13 mouse cellular contexts compared by ENCODE assay signal in genomic region chr9:48895819-48896536, GRCm38 (mm10). TPM values are rescaled to one million over a fixed set of nuclear protein-coding genes. Genes with fewer than 3 reads are reported as not detected.
A peak's percentile ranks its signal among the peaks of the same experiment; 100 is the strongest.
DNase-seq lines count a peak whose midpoint lies in the region; ATAC-seq and TF ChIP-seq lines count a peak whose summit lies in the region.
"Had no signal": no experiment of that assay in that cellular context is flagged by ENCODE, and none has a peak within 500 bp of the region (broad histone marks: within the 10 kb centered on the region; RNA-seq: fewer than 3 reads in every experiment).

No protein-coding gene starts in this region.

- peaks cover 14% of the 10 kb centered on the region for H3K27me3 ChIP-seq in hindbrain, embryonic 10.5 days (ENCODE audit: insufficient read depth, poor library complexity, severe bottlenecking)
- peaks cover 4% of the 10 kb centered on the region; the same call in 1 of the 2 replicates for H3K27me3 ChIP-seq in midbrain, embryonic 16.5 days (ENCODE audit: control insufficient read depth, insufficient read depth, low read depth, low read length)
- peaks cover 27% of the 10 kb centered on the region for H3K27me3 ChIP-seq in heart, embryonic 12.5 days (replicated peaks)

- H3K36me3 ChIP-seq in hindbrain, embryonic 10.5 days = no peaks in the 10 kb centered on the region
- H3K36me3 ChIP-seq in midbrain, embryonic 16.5 days (ENCODE audit: control insufficient read depth, insufficient read depth, low read length) = no peaks in the 10 kb centered on the region
- no peaks in the 10 kb centered on the region for H3K36me3 ChIP-seq in heart, embryonic 12.5 days

- TF ChIP-seq POLR2A in brain, embryonic 14.5 days (IDR thresholded peaks at IDR 0.05; ENCODE audit: borderline replicate concordance, extremely low read depth, insufficient read depth, insufficient read length, poor library complexity, severe bottlenecking) = no peak

- no peaks in the 10 kb centered on the region for H3K9me3 ChIP-seq in hindbrain, embryonic 10.5 days
- no peaks in the 10 kb centered on the region for H3K9me3 ChIP-seq in midbrain, embryonic 16.5 days (replicated peaks; ENCODE audit: control insufficient read depth, low read length, poor library complexity, severe bottlenecking)
- no peaks in the 10 kb centered on the region for H3K9me3 ChIP-seq in heart, embryonic 12.5 days (replicated peaks)

- H3K9ac ChIP-seq in midbrain, embryonic 16.5 days (ENCODE audit: low read depth, low read length) = peak overlapping the region; percentile 54; the same call in 1 of the 2 replicates
- H3K9ac ChIP-seq in heart, embryonic 12.5 days = no peak overlapping the region
- H3K9ac ChIP-seq: liver, postnatal 0 days had no signal

- 15% methylated on average over 18 of the region's 18 CpGs for WGBS in hindbrain, embryonic 10.5 days
- 6% methylated on average over 18 of the region's 18 CpGs for WGBS in midbrain, embryonic 16.5 days
- 30% methylated on average over 18 of the region's 18 CpGs for WGBS in heart, embryonic 12.5 days

- peak overlapping the region; percentile 56 for H3K4me2 ChIP-seq in midbrain, embryonic 16.5 days (ENCODE audit: low read length)
- H3K4me2 ChIP-seq in heart, embryonic 12.5 days = no peak overlapping the region

- ATAC-seq in midbrain, embryonic 16.5 days = peak; percentile 48; the same call in 1 of the 2 replicates
- no peak for ATAC-seq in heart, embryonic 12.5 days (ENCODE audit: insufficient number of reproducible peaks, low FRiP score)
- ATAC-seq: liver, postnatal 0 days had no signal

- TF ChIP-seq CTCF in brain, embryonic 14.5 days (IDR thresholded peaks at IDR 0.05; ENCODE audit: borderline replicate concordance, extremely low read depth, insufficient read depth, insufficient read length) = no peak

- peaks cover 43% of the 10 kb centered on the region for H3K4me1 ChIP-seq in hindbrain, embryonic 10.5 days (replicated peaks)
- peaks cover 9% of the 10 kb centered on the region for H3K4me1 ChIP-seq in midbrain, embryonic 16.5 days (ENCODE audit: control insufficient read depth, insufficient read depth, low read length)
- no peaks in the 10 kb centered on the region for H3K4me1 ChIP-seq in heart, embryonic 12.5 days (replicated peaks)

- DNase-seq in brain, embryonic 14.5 days (ENCODE audit: low read depth) = peak; percentile 94
- DNase-seq in embryo, embryonic 9.5 days (ENCODE audit: extremely low spot score) = peak; percentile 68
- peak; percentile 82 for DNase-seq in hindbrain, embryonic 10.5 days (ENCODE audit: low spot score)
- DNase-seq in kidney, postnatal 10 days = no peak
- DNase-seq in urinary bladder, adult 18-20 months (ENCODE audit: low spot score in 2 of 2) = no peak
- DNase-seq in cerebellum, adult 18-20 months = no peak
- DNase-seq: adrenal gland, adult 8-10 months; gastrocnemius, postnatal 10 days; heart, postnatal 10 days; liver, postnatal 0 days had no signal

- H3K4me3 ChIP-seq in hindbrain, embryonic 10.5 days = peak overlapping the region; percentile 44
- H3K4me3 ChIP-seq in midbrain, embryonic 16.5 days (ENCODE audit: low read depth, low read length) = peak overlapping the region; percentile 24
- no peak overlapping the region for H3K4me3 ChIP-seq in heart, embryonic 12.5 days

- peak overlapping the region; percentile 91 for H3K27ac ChIP-seq in hindbrain, embryonic 10.5 days
- no peak overlapping the region for H3K27ac ChIP-seq in midbrain, embryonic 16.5 days (ENCODE audit: low read length)
- no peak overlapping the region for H3K27ac ChIP-seq in heart, embryonic 12.5 days (ENCODE audit: poor library complexity, severe bottlenecking)
- H3K27ac ChIP-seq: kidney, postnatal 0 days had no signal

RNA-seq across cellular contexts. Expression of gene Htr3a, which starts 14.9 kb away (rescaled TPM):
- polyA plus RNA-seq in brain, embryonic 14.5 days (2012; rRNA removed) = 2.5 and 3.6 TPM in 2 replicates
- polyA plus RNA-seq in hindbrain, embryonic 10.5 days (2016; fragmentation: Nextera tagmentation; extraction: Ambion mirVana) = 2.7 and 7.7 TPM in 2 replicates
- polyA plus RNA-seq in midbrain, embryonic 16.5 days (2015; fragmentation: Nextera tagmentation; extraction: Ambion mirVana) = 0.88 and 1.2 TPM in 2 replicates
- polyA plus RNA-seq in heart, embryonic 12.5 days (2016; fragmentation: Nextera tagmentation; extraction: Ambion mirVana) = 0.24 and 0.33 TPM in 2 replicates
- polyA plus RNA-seq: liver, postnatal 0 days had no signal

RNA-seq across cellular contexts. Expression of gene Zbtb16, which starts 60.0 kb away (rescaled TPM):
- 2.3 and 4.1 TPM in 2 replicates for polyA plus RNA-seq in brain, embryonic 14.5 days (2012; rRNA removed)
- 22.6 and 35.6 TPM in 2 replicates for polyA plus RNA-seq in hindbrain, embryonic 10.5 days (2016; fragmentation: Nextera tagmentation; extraction: Ambion mirVana)
- 5.4 and 6.4 TPM in 2 replicates for polyA plus RNA-seq in midbrain, embryonic 16.5 days (2015; fragmentation: Nextera tagmentation; extraction: Ambion mirVana)
- 0.85 and 1.00 TPM in 2 replicates for polyA plus RNA-seq in heart, embryonic 12.5 days (2016; fragmentation: Nextera tagmentation; extraction: Ambion mirVana)

Comparison
In these comparisons a context has a peak if more than half of its experiments do, and no peak if none do; other contexts are left out.
1. DNase-seq: peak in brain, embryonic 14.5 days (single experiment), embryo, embryonic 9.5 days (single experiment) and hindbrain, embryonic 10.5 days (single experiment); none in kidney, postnatal 10 days (single experiment), urinary bladder, adult 18-20 months (0 of 2) and cerebellum, adult 18-20 months (0 of 2).